Mouse (Mus musculus): ENCODE data around the gene Art1.

- TF ChIP-seq POLR2A (IDR thresholded peaks at IDR 0.05; ENCODE audit: borderline replicate concordance, low read depth, low read length): no peak
- TF ChIP-seq CTCF (IDR thresholded peaks at IDR 0.05; ENCODE audit: low read depth, low read length): no peak
Observed at GRCm38 (mm10) chr7:102101487-102101886, at the start of gene Art1.

All from bone marrow macrophage, adult 2 months (primary cell).